Mouse (Mus musculus) intestine, embryonic 14.5 days (tissue): ENCODE results near the gene Kcnab1. TPM values are rescaled to one million over a fixed set of nuclear protein-coding genes. Genes with fewer than 3 reads are reported as not detected.

Experiments used
- ATAC-seq: fragments of 200-750 bp; cut with Nextera tagmentation; replicated peaks from 2 replicates; pipeline ENCODE4 v1.8.0; 2017; ENCODE audit warnings: low read depth, moderate number of reproducible peaks, moderate TSS enrichment, moderate library complexity; ENCODE audit not compliant: low FRiP score, low TSS enrichment
- DNase-seq: peaks from one replicate; pipeline ENCODE4 v3.0.0-alpha.2; 2018; ENCODE audit warnings: low spot score
- H3K27ac ChIP-seq: fragments of 300-500 bp; sonication (generic); 2 replicates; pipeline ENCODE4 v1.5.1; 2014; ENCODE audit warnings: low read depth, mild to moderate bottlenecking, control low read depth
- H3K27me3 ChIP-seq: fragments of 300-500 bp; sonication (generic); replicated peaks from 2 replicates; pipeline ENCODE4 v1.6.1; 2014; ENCODE audit warnings: low read length, control low read depth; ENCODE audit not compliant: control insufficient read depth, insufficient read depth
- H3K36me3 ChIP-seq: fragments of 300-500 bp; sonication (generic); 2 replicates; pipeline ENCODE4 v1.6.1; 2014; ENCODE audit warnings: low read length, control low read depth; ENCODE audit not compliant: control insufficient read depth, insufficient read depth
- H3K4me1 ChIP-seq: fragments of 300-500 bp; sonication (generic); replicated peaks from 2 replicates; pipeline ENCODE4 v1.6.1; 2014; ENCODE audit warnings: low read length, control low read depth, mixed read lengths; ENCODE audit not compliant: control insufficient read depth, insufficient read depth
- H3K4me2 ChIP-seq: fragments of 300-500 bp; sonication (generic); 2 replicates; pipeline ENCODE4 v1.6.1; 2014; ENCODE audit warnings: low read length
- H3K4me3 ChIP-seq: fragments of 300-500 bp; sonication (generic); 2 replicates; pipeline ENCODE4 v1.5.1; 2014; ENCODE audit warnings: low read depth, low read length, control low read depth, mixed read lengths
- H3K9ac ChIP-seq: fragments of 300-500 bp; sonication (generic); 2 replicates; pipeline ENCODE4 v1.6.1; 2014; ENCODE audit warnings: mild to moderate bottlenecking, low read length
- H3K9me3 ChIP-seq: fragments of 300-500 bp; sonication (generic); 2 replicates; pipeline ENCODE4 v1.6.1; 2016; ENCODE audit warnings: low read length, control low read depth; ENCODE audit not compliant: control insufficient read depth
- WGBS: fragments of 180-500 bp; shearing (Covaris S2); extraction: QIAGEN DNeasy Blood & Tissue Kit; methylation state at CpG from one replicate; pipeline ENCODE4 v1.1.7; 2014; 5-methylcytosine and 5-hydroxymethylcytosine counted together
- polyA plus RNA-seq: library from polyadenylated mRNA; unstranded; fragments of >200 nt; fragmentation: Nextera tagmentation; extraction: Ambion mirVana; gene quantifications from 2 replicates; pipeline ENCODE4 v1.2.1, GENCODE M21; 2014

Kcnab1 gene
- polyA plus RNA-seq, 1 experiment from 2014 or later = 6.7 TPM

DNA sequence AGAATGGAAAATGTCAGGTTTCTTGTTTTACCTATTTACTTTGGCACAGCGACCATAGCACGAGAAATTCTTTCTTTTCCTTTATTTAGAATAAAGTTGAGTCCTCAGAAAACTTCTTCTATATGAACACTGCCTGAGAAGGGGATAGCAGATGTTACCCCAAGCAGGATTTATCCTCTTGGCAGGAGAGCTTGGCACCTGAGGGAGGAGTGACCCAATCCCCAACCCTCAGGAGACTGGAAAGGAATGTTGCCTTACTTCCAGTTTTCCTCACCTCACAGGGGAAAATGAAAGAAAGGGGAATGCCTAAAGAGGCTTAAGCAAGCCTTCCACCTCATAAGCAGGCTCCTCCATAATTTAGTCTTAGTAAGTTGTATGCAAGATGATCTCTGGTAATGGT is 105.5 kb downstream of the Kcnab1 start:
- H3K9me3 ChIP-seq = no peaks in the 10 kb centered on the region
- ATAC-seq (no peak), DNase-seq (no peak)
- H3K27me3 ChIP-seq = no peaks in the 10 kb centered on the region
- no peak overlapping the region for H3K4me3 ChIP-seq
- no peak overlapping the region for H3K4me2 ChIP-seq
- no peak overlapping the region for H3K27ac ChIP-seq
- no peaks in the 10 kb centered on the region for H3K36me3 ChIP-seq
- WGBS = 86% methylated on average over 2 of the region's 2 CpGs
- H3K4me1 ChIP-seq = no peaks in the 10 kb centered on the region
- H3K9ac ChIP-seq = no peak overlapping the region

DNA sequence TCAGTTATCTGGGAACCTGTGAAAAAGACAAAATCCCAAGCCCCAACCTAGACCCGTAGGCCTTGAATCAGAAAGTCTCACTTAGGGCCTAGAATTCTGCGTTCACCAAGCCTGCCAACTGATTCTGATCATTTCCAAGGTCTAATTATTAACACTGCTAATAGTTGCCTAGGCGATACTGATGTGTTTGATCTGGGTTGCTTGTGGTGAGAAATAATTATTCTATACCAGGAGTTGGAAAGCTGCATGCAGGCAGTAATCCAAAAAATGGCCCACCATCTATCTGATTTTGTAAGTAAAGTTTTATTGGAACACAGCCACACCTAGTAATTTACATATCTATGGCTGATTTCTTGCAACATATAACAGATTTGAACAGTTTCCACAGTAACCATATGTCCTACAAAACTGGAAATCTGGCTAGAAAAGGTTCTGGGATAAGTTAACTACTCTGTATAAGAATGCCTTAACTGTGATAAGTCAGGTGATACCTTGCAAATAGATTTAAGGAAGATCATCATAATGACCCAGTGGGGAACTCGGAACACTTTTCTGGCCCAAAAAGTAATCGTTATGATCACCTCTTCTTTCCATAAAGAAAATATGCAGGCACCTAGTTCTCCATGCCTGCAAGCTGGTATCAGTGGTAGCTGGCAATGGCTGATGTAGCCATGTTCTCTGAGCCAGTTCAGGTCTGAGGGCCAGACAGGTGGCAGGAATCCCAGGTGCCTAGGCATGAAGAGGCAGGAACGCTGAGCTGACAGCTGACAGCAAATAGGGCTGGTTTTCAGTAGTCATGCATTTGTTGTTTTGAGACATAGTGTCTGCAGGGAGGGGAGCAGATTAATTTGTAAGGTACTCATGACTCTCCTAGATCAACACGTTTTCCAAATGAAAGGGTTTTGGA is 108.7 kb downstream of the Kcnab1 start:
- no peak for ATAC-seq
- no peak overlapping the region for H3K4me2 ChIP-seq
- no peak overlapping the region for H3K4me3 ChIP-seq
- WGBS = 87% methylated on average over 7 of the region's 7 CpGs
- H3K27me3 ChIP-seq = no peaks in the 10 kb centered on the region
- no peaks in the 10 kb centered on the region for H3K9me3 ChIP-seq
- no peaks in the 10 kb centered on the region for H3K4me1 ChIP-seq
- H3K9ac ChIP-seq = no peak overlapping the region
- no peaks in the 10 kb centered on the region for H3K36me3 ChIP-seq
- no peak for DNase-seq
- no peak overlapping the region for H3K27ac ChIP-seq

DNA sequence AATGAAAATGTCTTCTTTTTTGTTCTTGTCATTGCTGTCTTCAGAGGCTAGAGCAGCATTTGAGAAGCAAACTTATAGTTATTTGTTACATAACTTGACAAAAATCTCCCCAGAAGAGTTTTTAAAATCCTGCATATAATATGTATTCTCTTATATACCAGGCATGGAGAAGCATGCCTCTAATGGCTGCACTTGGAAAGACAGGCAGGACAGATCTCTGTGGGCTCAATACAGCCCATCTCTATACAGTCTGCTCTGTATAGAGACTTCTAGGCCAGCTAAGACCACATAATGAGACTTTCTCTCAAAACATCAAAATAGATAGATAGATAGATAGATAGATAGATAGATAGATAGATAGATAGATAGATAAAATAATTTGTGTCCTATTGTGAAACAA is 111.1 kb downstream of the Kcnab1 start:
- ATAC-seq = no peak
- Histone ChIP-seq H3K9ac (no peak overlapping the region), H3K4me1 (no peaks in the 10 kb centered on the region), H3K9me3 (no peaks in the 10 kb centered on the region), H3K27ac (no peak overlapping the region), H3K4me3 (no peak overlapping the region), H3K36me3 (no peaks in the 10 kb centered on the region), H3K27me3 (no peaks in the 10 kb centered on the region), H3K4me2 (no peak overlapping the region)
- no peak for DNase-seq

DNA sequence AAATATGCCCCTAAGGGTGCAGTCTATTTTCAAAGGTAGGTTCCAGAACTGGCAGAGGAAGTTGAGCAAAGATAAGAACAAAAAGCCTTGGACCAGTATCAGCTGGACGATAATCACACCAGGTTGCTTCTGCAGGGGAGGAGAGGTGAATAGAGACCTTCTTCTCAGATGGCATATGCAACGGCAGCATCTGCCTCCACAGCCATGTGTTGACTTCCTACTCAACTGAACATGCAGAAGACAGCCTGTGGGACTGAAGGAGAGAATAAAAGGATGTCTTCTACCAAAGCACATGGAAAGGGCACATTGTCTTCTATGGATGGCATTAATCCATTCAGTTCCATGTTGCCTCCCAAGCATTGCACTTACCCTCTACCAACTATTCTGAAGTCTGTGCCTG is 114.5 kb downstream of the Kcnab1 start:
- no peaks in the 10 kb centered on the region for H3K9me3 ChIP-seq
- H3K4me3 ChIP-seq = no peak overlapping the region
- no peaks in the 10 kb centered on the region for H3K36me3 ChIP-seq
- no peaks in the 10 kb centered on the region for H3K27me3 ChIP-seq
- no peak overlapping the region for H3K9ac ChIP-seq
- H3K4me1 ChIP-seq = no peaks in the 10 kb centered on the region
- ATAC-seq = no peak
- 96% methylated on average over 2 of the region's 2 CpGs for WGBS
- no peak for DNase-seq
- H3K27ac ChIP-seq = no peak overlapping the region
- H3K4me2 ChIP-seq = no peak overlapping the region

DNA sequence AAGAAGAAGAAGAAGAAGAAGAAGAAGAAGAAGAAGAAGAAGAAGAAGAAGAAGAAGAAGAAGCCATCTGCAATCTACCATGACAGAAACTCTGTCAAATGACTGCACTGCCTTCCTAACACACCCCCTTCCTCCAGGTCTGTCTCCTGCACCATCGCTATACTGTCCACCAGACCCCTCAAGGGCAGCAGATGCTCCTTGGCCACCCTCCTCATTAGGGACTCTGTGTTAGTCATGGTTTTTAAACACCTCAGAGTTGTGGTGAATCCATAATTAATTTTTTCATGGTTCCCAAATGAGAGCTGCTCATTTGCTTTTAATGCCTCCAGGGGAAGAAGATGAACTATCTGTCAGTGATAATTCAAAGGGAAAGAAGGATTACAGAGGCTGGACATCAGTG is 121.8 kb downstream of the Kcnab1 start:
- no peak overlapping the region for H3K4me2 ChIP-seq
- WGBS = 68% methylated on average over 1 of the region's 1 CpGs
- H3K4me1 ChIP-seq = no peaks in the 10 kb centered on the region
- DNase-seq = no peak
- H3K36me3 ChIP-seq = no peaks in the 10 kb centered on the region
- no peak for ATAC-seq
- peaks cover 5% of the 10 kb centered on the region; the same call in 1 of the 2 replicates for H3K9me3 ChIP-seq
- no peak overlapping the region for H3K4me3 ChIP-seq
- H3K27ac ChIP-seq = no peak overlapping the region
- H3K9ac ChIP-seq = no peak overlapping the region
- H3K27me3 ChIP-seq = no peaks in the 10 kb centered on the region

DNA sequence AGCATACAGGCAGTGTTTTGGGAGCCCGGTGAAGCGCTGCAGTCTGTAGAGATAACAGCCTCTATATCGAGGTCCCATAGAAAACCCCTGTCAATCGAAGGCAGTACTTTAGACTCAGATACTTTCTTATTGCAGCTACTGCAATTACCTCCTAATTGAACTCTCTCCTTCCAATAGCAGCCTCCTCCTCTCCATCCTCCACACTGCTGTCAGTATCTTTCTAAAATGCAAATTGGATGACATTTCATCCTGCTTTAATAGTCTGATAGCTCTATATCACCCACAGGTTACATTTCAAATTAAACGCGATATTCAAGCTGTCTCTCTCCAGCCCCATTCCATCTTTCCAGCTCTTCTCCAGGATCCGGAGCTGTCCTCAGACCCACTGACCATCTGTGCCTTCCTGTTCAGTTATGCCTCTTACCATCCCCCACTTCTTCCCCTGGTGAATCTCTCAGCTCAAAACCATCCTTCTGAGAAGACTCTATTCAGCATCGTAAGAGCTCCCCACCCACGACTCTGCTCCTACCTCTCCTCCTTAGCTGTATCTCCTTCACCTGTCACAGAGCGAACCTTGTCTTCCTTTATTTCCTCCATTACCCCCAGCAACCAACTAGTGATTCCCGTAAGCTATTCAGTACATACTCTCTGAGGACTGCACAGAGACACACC is 122.4 kb downstream of the Kcnab1 start:
- Histone ChIP-seq H3K4me1 (no peaks in the 10 kb centered on the region), H3K36me3 (no peaks in the 10 kb centered on the region), H3K4me2 (no peak overlapping the region), H3K27me3 (no peaks in the 10 kb centered on the region), H3K27ac (no peak overlapping the region), H3K9ac (no peak overlapping the region), H3K9me3 (peaks cover 5% of the 10 kb centered on the region; the same call in 1 of the 2 replicates), H3K4me3 (no peak overlapping the region)
- ATAC-seq = no peak
- 76% methylated on average over 11 of the region's 11 CpGs for WGBS
- DNase-seq = no peak

DNA sequence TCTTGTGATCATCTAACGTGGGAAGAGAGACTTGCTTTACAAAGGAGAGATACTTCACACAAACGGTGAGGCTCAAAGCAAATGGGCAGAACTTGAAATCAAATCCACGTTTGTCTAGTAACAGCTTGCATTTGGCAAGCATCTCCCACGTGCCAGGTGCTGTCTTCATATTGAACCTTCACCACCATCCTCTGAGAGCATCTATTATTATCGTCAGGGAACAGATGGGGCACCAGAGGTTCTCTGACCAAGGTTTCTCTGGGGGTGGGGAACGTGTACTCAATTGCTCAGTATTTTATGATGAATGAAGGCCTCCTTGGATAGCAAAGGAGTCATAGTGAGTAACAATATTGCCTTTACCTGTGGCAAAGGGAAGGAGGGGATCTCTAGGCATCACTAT is 139.8 kb downstream of the Kcnab1 start:
- Histone ChIP-seq H3K27ac (no peak overlapping the region), H3K4me1 (no peaks in the 10 kb centered on the region), H3K4me2 (no peak overlapping the region), H3K9me3 (no peaks in the 10 kb centered on the region), H3K36me3 (no peaks in the 10 kb centered on the region), H3K27me3 (no peaks in the 10 kb centered on the region), H3K4me3 (no peak overlapping the region), H3K9ac (no peak overlapping the region)
- 71% methylated on average over 6 of the region's 6 CpGs for WGBS
- DNase-seq = no peak
- no peak for ATAC-seq

DNA sequence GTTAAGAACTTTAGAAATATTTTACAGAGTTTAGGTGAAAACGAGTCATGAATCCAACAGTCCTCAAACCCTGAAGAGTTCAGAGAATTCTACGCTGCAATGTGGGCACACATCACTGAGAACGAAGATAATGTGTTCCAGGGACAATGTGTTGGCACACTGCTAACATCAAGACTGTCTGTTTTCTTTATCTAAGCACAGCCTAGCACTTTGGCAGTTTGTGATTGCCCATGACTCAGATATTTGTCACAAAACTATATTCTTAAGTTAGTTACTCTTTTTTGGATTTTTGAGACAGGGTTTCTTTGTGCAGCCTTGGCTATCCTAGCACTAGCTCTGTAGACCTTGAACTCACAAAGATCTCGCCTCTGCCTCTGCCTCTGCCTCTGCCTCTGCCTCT is 151.3 kb downstream of the Kcnab1 start:
- no peaks in the 10 kb centered on the region for H3K9me3 ChIP-seq
- ATAC-seq = no peak
- no peak overlapping the region for H3K4me3 ChIP-seq
- no peak overlapping the region for H3K9ac ChIP-seq
- no peak for DNase-seq
- no peaks in the 10 kb centered on the region for H3K36me3 ChIP-seq
- WGBS = 91% methylated on average over 4 of the region's 4 CpGs
- no peaks in the 10 kb centered on the region for H3K4me1 ChIP-seq
- no peak overlapping the region for H3K4me2 ChIP-seq
- H3K27ac ChIP-seq = no peak overlapping the region
- no peaks in the 10 kb centered on the region for H3K27me3 ChIP-seq
